Mouse (Mus musculus) liver, postnatal 0 days (tissue): ENCODE measurements around the gene Slc25a34.

Experiments used
- CTCF ChIP-seq: sonication (generic); IDR thresholded peaks from 2 replicates; pipeline ENCODE4 v1.5.1; 2016; ENCODE audit warnings: antibody characterized with exemption, low read depth
- EP300 ChIP-seq: IDR thresholded peaks from 2 replicates; pipeline ENCODE4 v1.6.1; 2016; ENCODE audit warnings: antibody characterized with exemption, low read depth, mild to moderate bottlenecking

- TF ChIP-seq CTCF (no peak), EP300 (no peak)
Measured at GRCm38 (mm10) chr4:141603921-141604320, 19.7 kb downstream of the Slc25a34 start.
